Mouse (Mus musculus): ENCODE measurements around the gene Plin5. TPM values are rescaled to one million over a fixed set of nuclear protein-coding genes. Genes with fewer than 3 reads are reported as not detected.
A peak's percentile ranks its signal among the peaks of the same experiment; 100 is the strongest.

Gene Plin5
- under 1 TPM; 0.59 to 0.99 TPM for total RNA-seq (2021)

DNA sequence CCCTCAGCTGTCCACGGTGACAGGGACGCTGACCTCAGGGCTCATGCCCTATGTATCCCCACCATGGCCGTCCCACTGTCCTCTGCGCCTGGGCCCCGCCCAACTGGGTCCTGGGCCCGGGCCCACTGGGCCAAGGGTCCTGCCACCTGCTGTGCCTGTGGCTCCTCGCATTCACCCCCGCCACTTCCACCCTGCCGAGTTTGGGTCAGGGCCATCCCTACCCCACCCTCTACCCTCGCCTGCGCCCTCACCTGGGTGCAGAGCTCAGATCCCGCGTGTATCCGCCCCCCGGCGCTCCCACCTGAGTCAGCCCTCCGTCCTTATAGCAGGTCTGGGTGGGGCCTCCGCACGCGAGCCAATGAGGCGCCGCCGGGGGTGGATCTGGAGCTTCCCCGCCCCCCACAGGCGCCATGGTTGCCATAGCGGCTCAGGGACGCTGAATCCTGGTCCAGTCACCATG is at the start of gene Plin5:
Gene Plin5 (minus strand): TSS at position 346 of the 460 bp plus-strand sequence.
- intact Hi-C loops (cut with DNase I) = no loop called here
- DNase-seq (ENCODE audit: low spot score in 2 of 2) = peak in 1 of 2 experiments; percentile 45

DNA sequence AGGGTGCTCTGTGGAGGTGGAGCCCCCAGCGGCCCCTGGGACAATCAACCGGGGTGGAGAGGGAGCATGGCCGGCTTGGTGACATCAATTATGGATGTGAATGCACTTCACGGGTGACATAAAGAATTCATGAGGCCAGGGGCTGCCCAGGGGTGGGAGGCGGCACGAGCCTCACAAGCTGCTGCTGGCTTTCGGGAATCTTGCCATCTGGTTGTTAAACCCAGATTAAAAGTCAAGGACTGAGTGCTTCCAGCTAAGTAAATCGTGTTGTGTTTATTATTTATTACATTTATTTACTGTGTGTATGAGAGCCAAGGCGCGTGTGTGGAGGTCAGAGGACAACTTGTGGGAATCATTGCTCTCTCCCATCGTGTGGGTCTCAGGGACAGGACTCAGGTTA is 48.3 kb upstream of the Plin5 start:
- no peak for DNase-seq (ENCODE audit: low spot score in 2 of 2)
- intact Hi-C loops (cut with DNase I) = no loop called here

DNA sequence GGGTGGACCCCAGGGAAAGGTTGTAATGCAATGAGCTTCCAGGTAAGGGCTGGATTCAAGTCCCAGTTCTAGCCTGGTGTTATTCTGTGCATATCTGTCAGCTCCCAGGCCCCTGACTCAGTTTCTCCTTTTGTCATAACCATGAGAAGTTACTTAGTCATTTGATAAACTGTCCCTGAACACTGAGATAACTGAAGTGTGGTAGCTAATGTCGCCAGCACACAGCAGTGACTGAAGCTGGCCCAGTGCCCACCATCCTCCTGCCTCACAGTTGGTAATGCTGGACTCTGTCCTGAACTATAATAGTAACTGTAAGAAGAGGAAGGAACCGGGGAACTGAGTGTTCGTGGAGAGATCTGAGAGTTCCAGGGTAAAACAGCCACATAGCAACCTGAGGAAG is 47.1 kb upstream of the Plin5 start:
- intact Hi-C loops (cut with DNase I) = no loop called here
- no peak for DNase-seq (ENCODE audit: low spot score in 2 of 2)

DNA sequence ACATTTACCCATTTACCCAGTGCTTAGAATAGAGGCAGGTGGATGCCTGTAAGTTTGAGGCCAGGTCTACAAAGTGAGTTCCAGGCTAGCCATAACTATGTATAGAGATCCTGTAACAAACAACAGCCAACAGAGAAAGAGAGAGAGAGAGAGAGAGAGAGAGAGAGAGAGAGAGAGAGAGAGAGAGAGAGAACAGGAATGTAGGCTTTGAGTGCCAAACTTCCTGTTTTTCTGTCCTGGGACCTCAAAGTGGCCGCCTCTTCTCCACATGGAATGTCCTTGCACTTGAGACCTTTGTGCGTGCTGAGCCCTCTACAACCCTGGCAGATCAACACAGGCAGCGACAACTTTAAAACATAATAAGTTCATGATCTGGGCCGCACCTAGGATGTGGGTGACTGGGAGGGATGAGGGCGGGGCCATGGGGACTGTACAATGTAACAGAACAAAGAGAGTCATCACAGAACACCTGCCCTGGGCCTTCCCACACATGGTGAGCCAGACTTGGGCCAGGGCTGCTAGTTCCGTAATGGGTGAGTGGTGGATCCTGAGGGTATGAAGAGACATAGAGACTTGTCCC is 46.2 kb upstream of the Plin5 start:
- intact Hi-C loops (cut with DNase I) = no loop called here
- no peak for DNase-seq (ENCODE audit: low spot score in 2 of 2)

DNA sequence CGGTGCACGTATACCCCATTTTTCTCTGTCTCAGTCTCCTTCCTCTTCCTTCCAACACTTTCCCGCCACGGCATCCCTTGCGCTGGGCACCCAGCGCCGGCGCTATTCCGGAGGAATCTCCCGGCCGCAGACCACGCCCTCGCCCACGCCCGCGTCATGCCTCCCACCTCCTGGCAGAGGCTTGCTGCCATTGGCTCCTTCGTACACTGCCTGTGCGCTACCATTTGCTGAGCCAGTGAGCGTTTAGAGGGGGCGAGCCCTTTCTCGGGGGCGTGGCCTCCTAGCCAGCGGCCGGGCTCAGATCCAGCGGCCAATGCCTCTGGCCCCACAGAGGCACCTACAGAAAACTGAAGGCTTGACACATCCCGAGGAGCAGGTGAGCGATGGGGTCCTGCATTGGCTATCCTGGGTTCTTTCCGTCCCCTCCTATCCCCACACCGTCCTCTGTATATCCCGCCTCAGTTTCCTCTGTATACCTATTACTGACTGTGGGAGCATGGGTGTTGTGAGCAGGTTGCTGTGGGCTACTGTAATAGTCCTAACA is 44.9 kb upstream of the Plin5 start, which contains the start of gene Tnfaip8l1:
Gene Tnfaip8l1 (plus strand): TSS at position 247 of the 544 bp plus-strand sequence.
- intact Hi-C loops (cut with DNase I) = no loop called here

DNA sequence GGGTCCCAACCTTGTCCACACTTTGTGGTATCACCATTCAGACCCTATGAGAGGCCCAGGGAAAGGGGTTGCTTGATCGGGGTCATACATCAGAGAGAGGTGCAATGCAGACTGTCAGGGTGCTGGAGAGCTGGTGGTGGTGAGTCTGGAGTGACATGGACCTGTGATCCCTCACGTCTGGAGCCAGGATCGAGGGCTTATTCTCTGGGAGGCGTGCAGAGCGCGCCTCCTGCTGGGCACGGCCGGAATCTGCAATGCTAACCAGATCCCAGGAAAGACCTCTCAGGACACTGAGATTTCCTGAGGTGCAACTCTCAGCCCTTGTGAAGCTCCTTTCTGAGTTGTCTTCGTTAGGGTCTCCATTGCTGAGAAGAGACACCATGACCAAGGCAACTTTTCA is 42.3 kb upstream of the Plin5 start:
- peak; percentile 45 to 57 for DNase-seq (ENCODE audit: low spot score in 2 of 2)
- intact Hi-C loops (cut with DNase I) = loop anchor here (2.0 to 5.0 kb wide), 2 partner anchors 25 to 37 kb away; partner anchors contain the start of gene Lrg1

More for the DNA sequence above, 44.9 kb upstream of the Plin5 start, which contains the start of gene Tnfaip8l1:
- peak; percentile 95 for DNase-seq (ENCODE audit: low spot score in 2 of 2)

DNA sequence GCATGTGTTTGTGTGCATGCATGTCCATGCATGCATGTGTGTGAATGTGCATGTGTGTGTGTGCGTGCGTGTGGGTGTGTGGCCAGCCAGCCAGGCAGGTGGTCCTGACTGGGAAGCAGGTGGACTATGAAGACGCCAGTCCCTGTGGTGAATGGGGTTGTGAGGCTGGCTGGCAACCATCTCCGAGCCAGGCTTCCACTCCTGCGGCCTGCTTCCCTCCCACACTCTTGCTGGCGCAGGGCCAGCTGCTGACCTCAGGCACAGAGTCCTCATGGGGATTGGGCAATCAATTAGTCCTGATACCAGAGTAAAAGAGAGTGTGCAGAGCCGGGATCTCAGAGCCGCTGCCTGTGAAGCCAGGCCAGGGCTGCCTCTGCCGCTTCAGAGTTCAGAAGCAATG is 36.2 kb upstream of the Plin5 start:
- intact Hi-C loops (cut with DNase I) = no loop called here
- DNase-seq (ENCODE audit: low spot score in 2 of 2) = no peak

DNA sequence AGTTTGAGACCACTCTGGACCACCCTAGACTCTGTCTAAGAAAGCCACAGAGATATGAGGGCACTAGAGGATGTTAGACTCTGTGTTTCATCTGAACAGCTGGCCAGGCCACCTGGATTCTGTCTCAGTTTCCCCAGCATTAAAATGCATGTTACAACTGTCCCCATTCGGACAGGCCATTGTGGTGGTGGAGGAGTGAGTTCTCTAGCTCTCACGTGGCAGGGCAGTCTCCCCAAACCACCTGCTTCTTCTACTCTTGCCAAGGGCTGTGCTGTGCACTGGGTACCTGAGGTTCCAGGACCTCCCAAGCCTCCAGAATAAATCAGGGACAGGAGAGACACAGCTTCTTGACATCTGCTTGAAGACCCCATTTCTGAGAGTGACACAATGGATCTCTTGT is 32.5 kb upstream of the Plin5 start:
- intact Hi-C loops (cut with DNase I) = no loop called here
- DNase-seq (ENCODE audit: low spot score in 2 of 2) = no peak

DNA sequence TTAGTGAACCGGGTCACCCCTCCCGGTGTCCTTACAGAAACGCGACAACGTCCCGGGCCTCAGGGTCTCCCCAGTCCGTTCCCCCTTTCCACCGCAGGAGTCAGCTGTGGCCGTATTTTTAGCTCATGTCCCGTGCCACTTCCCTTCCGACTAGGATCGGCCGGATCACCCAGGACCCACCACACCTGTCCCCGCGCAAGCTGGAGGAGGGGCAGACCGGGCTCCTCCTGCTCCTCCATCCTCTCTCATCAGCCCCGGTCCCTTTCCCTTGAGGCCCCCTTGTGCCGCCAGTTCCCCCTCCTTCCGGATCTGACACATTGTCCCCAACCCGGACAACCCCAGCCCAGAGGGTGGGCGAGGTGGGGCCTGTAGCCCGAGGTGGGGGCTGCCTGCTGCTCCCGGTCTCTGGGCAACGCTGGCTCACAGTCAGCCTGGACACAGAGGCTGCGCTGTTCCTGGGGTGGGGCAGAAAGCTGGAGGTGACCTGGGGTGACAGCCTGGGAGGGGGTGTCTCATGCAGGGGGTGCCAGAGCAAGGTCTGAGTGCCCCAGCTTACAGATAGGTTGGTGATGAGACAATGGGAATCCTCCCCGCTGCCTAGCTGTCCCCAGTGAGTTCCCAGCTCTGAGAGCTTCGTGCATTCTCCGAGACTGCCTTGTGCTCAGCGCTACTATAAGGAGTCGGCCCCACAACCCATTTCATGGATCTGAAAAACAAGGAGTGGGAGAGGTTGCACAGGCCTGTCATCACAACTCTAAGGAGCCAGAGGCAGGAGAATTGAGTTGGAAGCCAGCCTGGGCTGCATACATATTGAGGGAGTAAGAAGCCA is 31.6 kb upstream of the Plin5 start:
- intact Hi-C loops (cut with DNase I) = no loop called here
- no peak for DNase-seq (ENCODE audit: low spot score in 2 of 2)

DNA sequence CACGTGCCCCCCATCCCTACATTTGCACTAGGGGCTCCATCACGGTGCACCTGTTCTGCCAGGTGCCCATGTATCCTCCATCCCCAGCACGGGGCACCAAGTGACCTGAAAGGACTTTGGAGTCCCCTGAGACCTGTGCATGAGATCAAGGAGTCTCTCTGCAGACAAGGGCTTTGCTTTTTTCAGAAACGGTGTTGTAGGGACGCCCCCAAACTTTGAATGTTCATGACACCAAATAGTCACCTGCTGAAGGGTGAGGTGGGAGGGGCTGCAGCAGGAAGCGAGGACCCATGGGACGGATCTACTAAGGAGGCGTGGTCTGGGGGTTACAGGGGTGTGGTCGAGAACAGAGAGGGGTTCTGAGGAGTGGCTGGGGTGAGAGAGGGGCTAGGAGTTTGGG is 30.9 kb upstream of the Plin5 start:
- intact Hi-C loops (cut with DNase I) = no loop called here
- DNase-seq (ENCODE audit: low spot score in 2 of 2) = no peak

DNA sequence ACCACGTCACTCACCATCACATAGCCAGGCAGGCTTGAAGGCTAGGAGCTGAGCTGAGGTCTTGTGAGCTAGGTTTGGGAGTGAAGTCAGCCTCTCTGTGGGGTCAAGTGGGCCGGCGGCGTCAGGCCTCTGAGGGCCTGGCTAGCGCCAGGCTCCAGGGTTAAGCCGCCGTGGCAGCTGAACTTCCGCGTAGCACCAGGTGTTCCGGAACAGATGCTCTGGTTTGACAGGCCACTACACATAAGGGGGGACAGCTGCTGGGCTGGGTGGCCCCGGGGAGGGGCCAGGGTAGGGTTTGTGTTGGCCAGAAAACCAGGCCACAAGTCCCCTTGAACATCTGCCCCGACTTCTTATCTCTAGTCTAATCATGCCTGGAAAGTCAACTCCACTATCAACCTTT is 30.0 kb upstream of the Plin5 start:
- DNase-seq (ENCODE audit: low spot score in 2 of 2) = no peak
- intact Hi-C loops (cut with DNase I) = no loop called here

DNA sequence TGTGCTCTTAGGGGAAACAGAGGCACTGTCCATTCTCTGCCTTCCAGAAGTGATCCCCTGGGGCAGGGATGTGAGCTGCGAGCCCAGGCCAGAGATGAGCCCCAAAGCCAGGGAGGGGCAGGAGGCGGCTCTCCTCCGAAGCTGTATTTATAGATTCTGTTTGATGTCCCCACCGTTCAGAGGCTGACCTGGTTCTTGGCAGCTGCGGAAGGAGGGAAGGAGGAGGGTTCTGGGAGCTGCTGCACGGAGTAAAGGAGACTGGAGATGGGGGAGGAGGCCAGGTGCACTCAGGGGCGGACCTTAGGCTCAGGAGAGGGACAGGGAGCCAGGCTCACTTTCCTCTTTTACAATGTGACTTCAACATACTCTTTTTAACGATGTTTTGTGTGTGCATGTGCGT is 28.7 kb upstream of the Plin5 start:
- DNase-seq (ENCODE audit: low spot score in 2 of 2) = no peak
- intact Hi-C loops (cut with DNase I) = no loop called here

DNA sequence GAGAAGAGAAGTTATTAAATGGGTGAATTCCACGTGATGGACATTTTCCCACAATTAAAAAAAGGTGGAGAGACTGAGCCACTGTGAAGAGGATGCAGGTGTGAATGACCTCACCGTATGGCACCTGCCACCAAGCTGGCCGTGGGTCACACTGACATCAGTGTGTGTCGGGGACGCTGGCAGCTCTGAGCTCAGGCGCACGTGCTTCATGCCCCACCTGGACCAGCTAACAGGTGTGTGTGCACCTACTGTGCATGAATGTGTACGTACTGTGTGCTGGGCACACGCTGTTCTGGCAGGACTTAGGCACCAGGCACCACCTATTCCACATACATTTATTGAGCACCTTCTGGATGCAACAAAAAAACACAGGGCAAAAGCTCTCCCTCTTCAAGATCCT is 27.1 kb upstream of the Plin5 start:
- intact Hi-C loops (cut with DNase I) = no loop called here
- DNase-seq (ENCODE audit: low spot score in 2 of 2) = no peak

DNA sequence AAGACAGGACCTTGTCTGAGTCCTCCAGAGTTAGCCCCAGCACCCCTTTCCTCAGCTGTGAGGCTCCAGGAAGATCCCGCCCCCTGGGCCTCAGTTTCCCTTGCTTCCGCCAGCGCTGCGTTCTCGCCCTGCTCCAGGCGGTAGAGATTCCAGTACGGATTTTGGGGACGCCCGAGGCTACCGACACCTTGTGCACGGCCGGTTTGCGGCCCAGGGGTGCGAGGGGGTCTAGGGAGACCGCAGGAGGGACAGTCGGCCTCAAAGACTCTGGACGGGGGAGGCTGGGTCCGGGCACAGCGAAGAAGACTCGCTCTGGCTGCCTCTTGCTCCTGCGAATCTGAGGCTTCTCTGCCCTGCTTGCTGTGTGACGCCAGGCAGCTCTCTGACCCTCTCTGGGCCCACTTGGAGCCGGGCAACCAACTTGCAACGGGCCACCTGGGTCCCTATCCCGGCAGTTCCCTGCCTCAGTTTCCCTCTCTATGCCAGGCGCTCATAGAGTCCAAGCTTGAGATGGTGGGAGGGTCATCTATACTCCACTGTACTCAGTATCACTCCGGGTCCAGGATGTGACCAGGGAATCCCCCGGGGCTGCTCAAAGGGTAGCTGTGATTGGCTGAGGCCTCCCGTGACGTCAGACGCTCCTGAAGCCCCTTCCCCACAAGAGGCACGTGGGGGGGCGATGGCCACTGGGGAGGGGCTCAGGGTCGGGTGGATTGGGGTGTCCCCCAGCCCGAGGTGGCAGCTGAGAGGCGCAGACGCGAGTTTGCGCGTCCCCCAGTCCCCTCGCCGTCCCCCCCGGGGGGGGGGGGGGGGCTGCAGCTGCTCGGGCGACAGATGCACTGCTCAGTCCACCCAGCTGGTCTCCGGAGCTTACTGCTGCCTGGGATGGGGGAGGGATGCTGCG is 24.6 kb upstream of the Plin5 start:
- intact Hi-C loops (cut with DNase I) = no loop called here

DNA sequence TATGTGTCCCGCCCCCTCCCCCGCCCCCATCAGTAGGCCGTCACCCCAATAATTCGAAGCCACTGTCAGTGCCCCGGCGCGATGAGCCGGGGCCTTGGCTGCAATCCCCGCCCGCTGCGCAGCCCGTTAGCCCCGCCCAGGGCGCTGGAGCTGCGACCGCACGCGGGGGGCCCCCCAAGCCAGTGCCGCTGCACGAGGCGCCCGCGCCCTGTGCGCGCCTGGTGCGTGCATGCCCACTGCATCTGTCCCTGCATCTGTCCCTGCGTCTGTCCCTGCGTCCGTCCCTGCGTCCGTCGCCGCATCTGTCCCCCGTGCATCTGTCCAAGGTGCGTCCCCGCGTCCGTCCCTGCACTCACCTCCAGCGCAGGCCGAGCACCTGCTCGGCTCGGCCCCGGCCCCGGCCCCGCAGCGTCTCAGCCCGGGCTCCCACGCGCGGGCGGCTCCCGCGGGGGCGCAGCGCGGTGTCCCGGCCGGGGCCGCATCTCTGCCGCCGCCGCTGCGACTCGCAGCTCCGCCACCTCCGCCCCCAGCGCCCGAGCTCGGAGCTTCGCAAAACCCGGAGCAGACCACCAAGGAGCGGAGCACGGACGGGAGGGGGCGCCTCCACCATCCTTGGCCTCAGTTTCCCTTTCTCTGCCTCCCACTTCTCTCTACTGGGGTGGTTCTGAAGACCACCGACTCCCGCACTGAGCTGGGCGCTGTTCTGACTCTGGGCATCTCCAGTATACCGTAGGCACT is 22.6 kb upstream of the Plin5 start, which contains the start of gene Sema6b:
Gene Sema6b (minus strand): TSS at position 486 of the 738 bp plus-strand sequence.
- intact Hi-C loops (cut with DNase I) = no loop called here
- DNase-seq (ENCODE audit: low spot score in 2 of 2) = peak; percentile 86 to 88

More for the DNA sequence above, 24.6 kb upstream of the Plin5 start:
- peak; percentile 69 to 74 for DNase-seq (ENCODE audit: low spot score in 2 of 2)

DNA sequence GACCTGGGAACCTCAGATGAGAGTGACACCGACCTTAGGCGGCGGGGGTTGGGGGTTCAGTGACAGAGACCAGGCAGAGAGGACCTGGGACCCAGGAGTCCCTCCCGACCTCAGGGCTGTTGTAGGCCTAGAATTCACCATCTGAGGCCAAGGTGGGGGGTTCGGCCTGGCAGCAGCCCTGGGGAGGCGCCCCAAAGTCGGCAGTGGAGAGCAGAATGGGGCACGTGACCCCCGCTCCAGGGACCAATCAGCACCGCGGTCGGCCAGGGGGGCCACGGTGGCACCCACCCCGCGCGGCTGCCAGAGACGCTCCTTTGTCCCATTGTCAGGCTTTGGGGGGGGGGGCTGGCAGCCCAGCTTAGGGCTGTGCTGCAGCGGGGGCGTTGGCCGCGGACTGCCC is 22.0 kb upstream of the Plin5 start:
- DNase-seq (ENCODE audit: low spot score in 2 of 2) = peak in 1 of 2 experiments; percentile 52
- intact Hi-C loops (cut with DNase I) = no loop called here

DNA sequence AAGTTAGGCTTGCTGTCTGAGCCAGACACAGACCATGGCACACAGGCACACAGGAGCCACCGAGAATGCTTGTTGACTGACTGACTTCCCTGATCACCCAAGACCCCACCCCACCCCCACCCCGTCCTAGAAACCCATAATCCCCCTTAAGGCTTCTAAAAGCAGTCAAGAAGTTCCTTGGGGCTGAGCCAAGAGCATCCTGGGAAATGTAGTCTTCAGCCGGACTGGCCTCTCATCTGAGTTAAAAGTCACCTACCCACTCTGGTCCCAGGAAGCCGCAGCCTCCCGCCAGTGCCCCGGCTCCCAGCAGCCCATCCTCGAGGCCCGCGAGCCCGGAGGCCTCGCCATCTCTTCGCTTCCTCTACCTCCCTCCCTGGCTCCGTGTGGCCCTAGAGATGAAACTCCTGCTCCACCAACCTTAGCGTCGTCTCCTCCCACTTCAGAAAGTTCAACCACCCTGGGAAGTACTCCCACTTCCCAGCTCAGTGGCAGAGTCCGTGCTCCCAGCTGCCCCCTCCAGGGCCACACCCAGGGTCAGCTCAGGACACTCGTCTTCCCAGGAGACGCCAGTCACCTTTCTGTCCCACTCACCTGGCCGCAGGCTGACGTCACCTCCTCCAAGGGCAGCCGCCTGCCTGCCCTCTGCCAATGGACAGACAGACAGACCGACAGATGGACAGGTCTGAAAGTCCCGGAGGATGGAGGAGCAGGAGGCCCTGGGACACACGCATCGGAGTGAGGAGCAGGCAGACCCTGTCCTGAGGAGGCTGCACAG is 20.6 kb upstream of the Plin5 start:
- intact Hi-C loops (cut with DNase I) = no loop called here
- no peak for DNase-seq (ENCODE audit: low spot score in 2 of 2)

DNA sequence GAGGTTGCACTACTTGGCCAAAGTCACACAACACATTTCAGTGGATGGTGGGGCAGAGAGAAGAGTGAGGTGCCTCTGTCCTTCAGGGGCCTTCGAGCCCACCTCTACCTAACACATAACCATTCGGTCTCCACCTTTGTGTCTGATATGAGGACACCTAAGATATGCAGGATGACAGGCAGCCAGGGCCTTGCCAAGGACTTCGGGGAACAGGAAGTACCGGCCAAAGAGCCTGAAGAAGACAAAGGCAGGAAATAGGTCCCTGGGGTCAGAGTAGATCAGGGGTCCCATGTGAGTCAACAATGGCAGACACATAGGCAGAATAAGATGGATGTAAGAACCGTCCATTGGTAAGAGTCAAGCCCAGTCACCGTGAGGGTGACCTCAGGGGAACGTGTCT is 19.2 kb upstream of the Plin5 start:
- no peak for DNase-seq (ENCODE audit: low spot score in 2 of 2)
- intact Hi-C loops (cut with DNase I) = no loop called here

Measured in left cerebral cortex, postnatal 36 days (tissue).